Mouse (Mus musculus) liver, embryonic 15.5 days (tissue): Measurements from ENCODE around the gene Rarres2. TPM values are rescaled to one million over a fixed set of nuclear protein-coding genes. Genes with fewer than 3 reads are reported as not detected.

Source experiments
- ATAC-seq: fragments of 200-750 bp; cut with Nextera tagmentation; 2 replicates; pipeline ENCODE4 v1.8.0; 2017; ENCODE audit warnings: moderate number of reproducible peaks, mild to moderate bottlenecking, moderate library complexity; ENCODE audit not compliant: insufficient read depth
- H3K27ac ChIP-seq: fragments of 300-500 bp; sonication (generic); replicated peaks from 2 replicates; pipeline ENCODE4 v1.5.1; 2015; ENCODE audit warnings: mild to moderate bottlenecking, inconsistent platforms
- H3K27me3 ChIP-seq: fragments of 300-500 bp; sonication (generic); 2 replicates; pipeline ENCODE4 v1.6.1; 2015; ENCODE audit warnings: mild to moderate bottlenecking, inconsistent platforms
- H3K36me3 ChIP-seq: fragments of 300-500 bp; sonication (generic); replicated peaks from 2 replicates; pipeline ENCODE4 v1.6.1; 2015; ENCODE audit warnings: moderate library complexity, mild to moderate bottlenecking, inconsistent platforms
- H3K4me1 ChIP-seq: fragments of 300-500 bp; sonication (generic); replicated peaks from 2 replicates; pipeline ENCODE4 v1.6.1; 2015; ENCODE audit warnings: inconsistent platforms
- H3K4me2 ChIP-seq: fragments of 300-500 bp; sonication (generic); 2 replicates; pipeline ENCODE4 v1.6.1; 2015; ENCODE audit warnings: moderate library complexity, mild to moderate bottlenecking, inconsistent platforms
- H3K4me3 ChIP-seq: fragments of 300-500 bp; sonication (generic); replicated peaks from 2 replicates; pipeline ENCODE4 v1.5.1; 2015; ENCODE audit warnings: mild to moderate bottlenecking, inconsistent platforms
- H3K9ac ChIP-seq: fragments of 300-500 bp; sonication (generic); 2 replicates; pipeline ENCODE4 v1.6.1; 2015; ENCODE audit warnings: moderate library complexity, mild to moderate bottlenecking, inconsistent platforms
- H3K9me3 ChIP-seq: fragments of 300-500 bp; sonication (generic); replicated peaks from 2 replicates; pipeline ENCODE4 v1.6.1; 2016; ENCODE audit warnings: inconsistent platforms
- WGBS: fragments of 180-500 bp; shearing (Covaris S2); methylation state at CpG from one replicate; pipeline ENCODE4 v1.1.7; 2015; ENCODE audit warnings: mixed read lengths; ENCODE audit not compliant: insufficient replicate concordance; 5-methylcytosine and 5-hydroxymethylcytosine counted together
- polyA plus RNA-seq: library from polyadenylated mRNA; unstranded; fragments of >200 nt; fragmentation: Nextera tagmentation; extraction: Ambion mirVana; gene quantifications from 2 replicates; pipeline ENCODE4 v1.2.1, GENCODE M21; 2015

Gene Rarres2
- 34.4 and 43.9 TPM in 2 replicates for polyA plus RNA-seq

DNA sequence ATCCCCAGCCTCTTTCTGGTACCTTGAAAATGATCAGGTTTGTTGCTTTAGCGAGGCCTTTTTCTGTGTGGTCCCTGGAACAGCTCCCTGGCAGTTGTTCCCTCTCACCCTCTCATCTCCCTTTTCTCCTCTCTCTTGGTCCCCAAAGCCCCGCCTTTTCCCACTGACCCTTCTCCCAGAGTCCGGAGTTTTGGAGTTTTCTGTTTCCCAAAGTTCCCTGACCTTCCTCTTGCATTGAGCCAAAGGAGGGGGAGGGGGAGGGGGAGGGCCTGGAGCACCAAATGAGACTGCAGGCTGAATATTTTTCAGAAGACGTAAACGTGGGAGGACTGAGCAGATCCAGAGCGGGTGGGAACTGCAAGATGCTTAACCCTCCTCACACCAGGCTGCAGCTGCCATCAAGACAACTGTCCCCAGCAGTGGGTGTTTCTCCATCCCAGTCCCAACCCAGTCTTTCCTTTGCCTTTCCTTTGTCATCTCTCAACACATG is at the start of gene Rarres2:
Gene Rarres2 (minus strand): TSS at position 218 of the 490 bp plus-strand sequence.
- Histone ChIP-seq H3K27me3 (no peaks in the 10 kb centered on the region), H3K9me3 (no peaks in the 10 kb centered on the region), H3K9ac (no peak within 1 kb of the TSS), H3K4me1 (peaks cover 11% of the 10 kb centered on the region), H3K27ac (0 out of 2 replicates have a peak within 1 kb of the TSS, but pooled peaks have one; percentile 19), H3K4me2 (peak within 1 kb of the TSS; percentile 29; the same call in 1 of the 2 replicates), H3K4me3 (no peak within 1 kb of the TSS), H3K36me3 (no peaks in the 10 kb centered on the region)
- 32% methylated on average over 6 of the region's 6 CpGs for WGBS
- ATAC-seq: 0 out of 2 replicates have a peak, but pooled peaks have one; percentile 12

DNA sequence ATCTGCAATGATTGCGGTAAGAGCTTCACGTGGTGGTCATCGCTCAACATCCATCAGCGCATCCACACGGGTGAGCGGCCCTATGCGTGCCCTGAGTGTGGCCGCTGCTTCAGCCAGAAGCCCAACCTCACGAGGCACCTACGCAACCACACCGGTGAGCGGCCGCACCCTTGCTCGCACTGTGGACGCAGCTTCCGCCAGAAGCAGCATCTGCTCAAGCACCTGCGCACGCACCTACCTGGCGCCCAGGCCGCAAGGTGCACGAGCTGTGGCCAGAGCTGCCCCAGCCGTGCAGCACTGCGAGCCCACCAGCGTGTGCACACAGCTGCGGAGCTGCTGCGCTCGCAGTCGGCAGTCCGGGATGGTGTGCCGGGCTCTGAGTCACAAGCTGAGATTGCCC is 47.4 kb upstream of the Rarres2 start:
- ATAC-seq: no peak
- no peaks in the 10 kb centered on the region for H3K9me3 ChIP-seq
- H3K4me2 ChIP-seq: no peak overlapping the region
- no peak overlapping the region for H3K4me3 ChIP-seq
- H3K27me3 ChIP-seq: 0 out of 2 replicates have a peak, but pooled peaks cover under 1% of the 10 kb centered on the region
- no peak overlapping the region for H3K9ac ChIP-seq
- peaks cover 16% of the 10 kb centered on the region for H3K36me3 ChIP-seq
- WGBS: 89% methylated on average over 30 of the region's 30 CpGs
- H3K4me1 ChIP-seq: no peaks in the 10 kb centered on the region
- no peak overlapping the region for H3K27ac ChIP-seq

DNA sequence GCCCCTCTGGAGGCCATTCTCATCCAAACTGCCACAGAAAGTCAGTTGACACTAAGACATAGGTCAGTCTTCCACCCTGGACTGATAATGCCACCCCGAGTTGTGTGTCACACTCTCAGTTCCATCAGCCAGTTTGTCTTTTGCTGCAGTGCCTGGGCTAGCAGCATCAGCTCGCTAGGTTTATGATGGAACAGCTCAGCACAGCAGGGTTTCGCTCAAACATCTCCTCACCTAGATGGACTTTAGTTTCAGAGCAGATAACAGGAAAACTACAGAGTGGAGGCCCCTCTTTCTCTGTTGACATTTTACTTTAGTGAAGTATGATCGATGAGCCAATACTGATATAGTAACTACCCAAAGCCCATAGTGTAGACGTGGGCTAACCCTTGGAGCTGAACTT is 42.2 kb upstream of the Rarres2 start:
- no peaks in the 10 kb centered on the region for H3K27me3 ChIP-seq
- H3K27ac ChIP-seq: no peak overlapping the region
- peak; percentile 22; the same call in 1 of the 2 replicates for ATAC-seq
- H3K9ac ChIP-seq: no peak overlapping the region
- 66% methylated on average over 5 of the region's 5 CpGs for WGBS
- peaks cover 6% of the 10 kb centered on the region for H3K36me3 ChIP-seq
- no peaks in the 10 kb centered on the region for H3K4me1 ChIP-seq
- H3K4me3 ChIP-seq: no peak overlapping the region
- no peaks in the 10 kb centered on the region for H3K9me3 ChIP-seq
- H3K4me2 ChIP-seq: no peak overlapping the region

DNA sequence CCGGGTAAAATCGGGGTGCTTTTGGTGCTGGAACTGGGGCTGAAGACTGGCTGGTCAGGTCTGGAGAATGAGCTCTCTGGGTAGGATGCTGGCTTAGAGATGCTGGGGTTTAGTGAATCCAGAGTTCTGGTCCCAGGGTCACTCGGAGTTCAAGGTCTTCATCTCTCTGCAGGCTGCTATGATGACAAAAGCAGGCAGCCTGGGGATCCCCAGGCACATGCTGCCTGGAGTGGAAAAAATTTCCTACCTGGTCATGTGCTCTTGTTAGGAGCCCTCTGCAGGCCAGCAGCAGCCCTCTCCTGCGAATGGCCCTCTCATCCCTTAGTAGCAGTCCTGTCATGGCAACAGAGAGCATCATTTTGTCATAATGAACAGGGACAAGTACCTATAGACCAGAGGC is 40.9 kb upstream of the Rarres2 start:
- no peaks in the 10 kb centered on the region for H3K9me3 ChIP-seq
- H3K4me3 ChIP-seq: no peak overlapping the region
- no peaks in the 10 kb centered on the region for H3K27me3 ChIP-seq
- no peak overlapping the region for H3K9ac ChIP-seq
- 65% methylated on average over 4 of the region's 4 CpGs for WGBS
- no peak for ATAC-seq
- no peak overlapping the region for H3K27ac ChIP-seq
- no peak overlapping the region for H3K4me2 ChIP-seq
- peaks cover 3% of the 10 kb centered on the region; the same call in 1 of the 2 replicates for H3K4me1 ChIP-seq
- H3K36me3 ChIP-seq: no peaks in the 10 kb centered on the region

DNA sequence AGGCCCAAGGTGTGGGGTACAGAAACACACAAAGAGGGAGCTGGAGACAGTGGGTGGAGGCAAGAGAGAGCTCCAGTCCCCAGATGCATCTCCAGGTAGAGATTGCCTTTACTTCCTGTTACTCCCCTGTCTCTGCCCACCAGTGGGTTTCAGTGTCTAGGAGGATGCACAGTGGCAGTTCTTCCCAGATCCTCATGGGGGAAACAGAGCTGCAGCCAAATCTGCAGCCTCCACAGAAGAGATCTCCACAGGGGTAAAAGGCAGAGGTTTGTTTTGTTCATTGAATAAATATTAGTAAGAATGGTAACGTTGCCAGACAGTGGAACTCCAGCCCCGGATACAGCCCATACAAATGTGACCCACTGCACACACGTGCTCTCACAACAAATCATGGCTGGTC is 38.1 kb upstream of the Rarres2 start:
- H3K9ac ChIP-seq: no peak overlapping the region
- no peak overlapping the region for H3K27ac ChIP-seq
- H3K4me1 ChIP-seq: peaks cover 3% of the 10 kb centered on the region; the same call in 1 of the 2 replicates
- H3K27me3 ChIP-seq: no peaks in the 10 kb centered on the region
- no peak overlapping the region for H3K4me2 ChIP-seq
- H3K36me3 ChIP-seq: no peaks in the 10 kb centered on the region
- no peak overlapping the region for H3K4me3 ChIP-seq
- ATAC-seq: no peak
- H3K9me3 ChIP-seq: no peaks in the 10 kb centered on the region
- 57% methylated on average over 3 of the region's 3 CpGs for WGBS

DNA sequence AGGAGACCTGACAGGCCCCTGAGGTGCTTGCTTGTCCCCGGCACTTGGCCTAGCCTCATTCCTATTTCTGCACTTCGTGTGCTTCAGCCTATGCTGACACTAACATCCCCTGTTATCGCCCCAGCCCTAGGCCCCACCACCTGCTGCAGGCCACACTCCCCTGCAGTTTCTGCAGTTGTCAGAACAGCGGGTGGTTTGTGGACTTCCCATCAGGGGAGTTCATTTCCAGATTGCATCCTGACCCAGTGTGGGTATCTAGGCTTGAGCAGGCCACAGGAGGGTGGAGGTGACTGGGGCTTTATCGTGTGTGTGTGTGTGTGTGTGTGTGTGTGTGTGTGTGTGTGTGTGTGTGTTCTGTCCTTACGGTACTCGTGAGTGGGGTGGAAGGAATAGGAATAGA is 36.9 kb upstream of the Rarres2 start:
- no peak overlapping the region for H3K9ac ChIP-seq
- no peak overlapping the region for H3K4me2 ChIP-seq
- no peaks in the 10 kb centered on the region for H3K9me3 ChIP-seq
- peak; percentile 22 for ATAC-seq
- H3K4me1 ChIP-seq: peaks cover 3% of the 10 kb centered on the region; the same call in 1 of the 2 replicates
- no peak overlapping the region for H3K4me3 ChIP-seq
- H3K36me3 ChIP-seq: no peaks in the 10 kb centered on the region
- 31% methylated on average over 6 of the region's 7 CpGs for WGBS
- H3K27ac ChIP-seq: no peak overlapping the region
- H3K27me3 ChIP-seq: no peaks in the 10 kb centered on the region

DNA sequence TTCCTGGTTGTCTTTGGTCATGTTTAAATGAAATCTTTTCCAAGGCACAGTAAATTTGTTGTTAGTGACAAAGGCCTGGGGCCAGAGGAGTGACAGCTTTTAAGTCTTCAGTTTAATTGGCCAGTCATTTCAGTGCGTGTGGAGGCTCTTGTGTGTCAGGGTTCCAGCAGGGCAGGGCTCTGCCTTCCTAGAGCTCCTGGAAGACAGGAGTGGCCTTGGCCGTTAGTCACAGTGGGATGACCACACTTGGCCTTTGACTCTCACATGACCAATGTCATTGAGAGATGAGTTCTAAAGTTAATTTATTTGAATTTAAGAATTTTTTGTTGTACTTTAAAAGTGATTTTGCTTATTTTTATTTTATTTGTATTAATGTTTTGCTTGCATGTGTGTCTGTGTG is 35.5 kb upstream of the Rarres2 start:
- ATAC-seq: no peak
- H3K9me3 ChIP-seq: no peaks in the 10 kb centered on the region
- 60% methylated on average over 2 of the region's 2 CpGs for WGBS

DNA sequence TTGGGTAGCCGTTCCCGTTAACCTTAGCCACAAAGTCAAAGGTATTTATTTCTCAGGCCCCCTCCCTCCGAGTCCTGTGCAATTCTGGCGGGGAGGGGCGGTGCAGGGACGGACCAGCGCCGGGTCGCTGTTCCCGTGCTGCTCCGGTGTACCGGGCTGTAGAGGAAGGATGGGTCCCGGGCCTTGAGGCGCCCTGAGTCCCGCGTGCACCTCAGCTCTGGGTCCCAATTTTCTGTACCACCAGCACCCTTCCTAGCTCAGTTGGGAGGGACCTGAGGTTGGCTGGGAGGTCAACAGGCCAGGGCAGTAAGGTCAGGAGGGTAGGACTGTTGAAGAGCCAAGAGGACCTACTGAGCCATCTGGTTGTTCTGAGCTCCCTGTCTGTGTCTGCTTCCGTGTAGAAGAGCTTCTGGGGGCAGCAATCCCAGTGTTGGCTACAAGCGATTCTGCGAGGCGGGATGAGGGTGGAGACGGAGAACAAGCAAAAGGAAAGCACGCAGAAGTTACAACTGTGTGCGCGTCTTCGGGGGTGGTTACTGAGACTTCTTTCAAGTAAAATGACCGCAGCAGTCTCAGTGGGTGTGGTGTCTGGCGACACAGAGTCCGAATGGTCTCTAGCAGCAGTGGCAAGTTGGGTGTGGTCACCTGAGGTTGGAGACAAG is 29.6 kb upstream of the Rarres2 start:
- 1% methylated on average over 28 of the region's 28 CpGs for WGBS
- Histone ChIP-seq H3K36me3 (peaks cover 9% of the 10 kb centered on the region), H3K27ac (peak overlapping the region; percentile 80), H3K9ac (peak overlapping the region; percentile 65), H3K9me3 (no peaks in the 10 kb centered on the region), H3K4me1 (peaks cover 33% of the 10 kb centered on the region), H3K27me3 (no peaks in the 10 kb centered on the region), H3K4me2 (peak overlapping the region; percentile 90), H3K4me3 (peak overlapping the region; percentile 70)
- peak; percentile 66 for ATAC-seq

More for the DNA sequence above, 35.5 kb upstream of the Rarres2 start:
- Histone ChIP-seq H3K27ac (no peak overlapping the region), H3K36me3 (no peaks in the 10 kb centered on the region), H3K9ac (no peak overlapping the region), H3K27me3 (no peaks in the 10 kb centered on the region), H3K4me1 (peaks cover 3% of the 10 kb centered on the region; the same call in 1 of the 2 replicates), H3K4me2 (no peak overlapping the region), H3K4me3 (no peak overlapping the region)

DNA sequence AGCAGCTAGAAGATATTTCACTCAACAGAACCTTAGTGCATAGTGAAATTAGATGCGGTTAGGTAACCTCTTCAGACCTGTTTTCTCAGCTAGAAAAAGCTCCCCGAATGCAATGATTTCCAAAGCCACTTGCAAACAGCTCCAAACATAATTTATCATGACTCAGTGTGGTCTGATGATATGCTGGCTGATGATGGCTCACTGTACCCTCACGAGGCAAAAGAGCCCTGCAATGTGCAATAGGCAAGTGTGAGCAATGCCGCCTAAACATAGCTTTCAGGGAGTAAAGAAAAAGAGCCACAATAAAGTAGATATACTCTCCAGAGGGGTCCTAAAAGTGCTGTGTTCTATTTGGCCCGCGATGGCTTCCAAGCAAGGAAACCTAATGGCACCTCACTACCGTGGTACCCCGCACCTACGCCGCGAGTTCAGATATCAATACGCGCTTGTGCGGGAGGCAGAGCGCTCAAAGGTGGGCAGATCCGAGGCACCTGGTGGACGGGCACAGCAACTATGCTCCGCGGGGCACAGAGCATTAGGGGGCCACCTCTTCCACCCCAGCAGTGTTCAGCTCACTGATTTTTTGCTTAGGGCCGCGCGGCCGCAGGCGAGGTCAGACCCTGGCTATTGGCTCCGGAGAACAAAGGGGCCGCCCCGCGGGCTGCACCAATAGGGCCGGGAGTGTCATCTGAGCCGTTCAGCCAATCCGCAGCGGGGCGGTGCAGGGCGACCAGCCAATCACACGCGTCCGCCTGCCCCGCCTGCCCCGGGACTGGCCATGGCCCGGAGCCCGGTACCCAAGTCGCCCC is 28.9 kb upstream of the Rarres2 start, which contains the start of gene Zfp775:
Gene Zfp775 (plus strand): TSS at position 793 of the 809 bp plus-strand sequence.
- ATAC-seq: peak; percentile 98
- H3K4me3 ChIP-seq: peak within 1 kb of the TSS; percentile 70
- peaks cover 33% of the 10 kb centered on the region for H3K4me1 ChIP-seq
- peak within 1 kb of the TSS; percentile 90 for H3K4me2 ChIP-seq
- no peaks in the 10 kb centered on the region for H3K27me3 ChIP-seq
- H3K27ac ChIP-seq: peak within 1 kb of the TSS; percentile 80
- peaks cover 16% of the 10 kb centered on the region for H3K36me3 ChIP-seq
- 5% methylated on average over 42 of the region's 42 CpGs for WGBS
- no peaks in the 10 kb centered on the region for H3K9me3 ChIP-seq
- peak within 1 kb of the TSS; percentile 65 for H3K9ac ChIP-seq

DNA sequence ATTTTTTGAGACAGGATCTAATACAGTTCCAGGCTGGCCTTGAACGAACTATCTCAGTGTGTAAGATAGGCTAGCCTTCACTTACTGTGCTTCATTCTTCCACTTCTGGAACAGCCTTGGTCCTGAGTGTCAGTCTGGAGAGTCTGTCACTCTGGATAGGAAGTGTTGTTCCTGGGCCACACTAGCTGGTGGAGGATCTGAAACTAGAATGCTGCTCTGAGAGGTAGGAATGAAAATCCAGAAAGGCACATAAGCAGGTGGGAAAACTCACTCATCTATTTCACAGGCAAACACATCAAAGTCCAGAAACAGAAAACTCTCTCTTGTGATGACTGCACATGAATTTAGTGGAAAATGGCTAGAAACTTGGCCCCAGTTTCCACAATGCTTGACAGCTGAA is 28.0 kb upstream of the Rarres2 start:
- Histone ChIP-seq H3K4me1 (peaks cover 33% of the 10 kb centered on the region), H3K4me2 (0 out of 2 replicates have a peak overlapping the region, but pooled peaks have one; percentile 90), H3K9ac (no peak overlapping the region), H3K36me3 (peaks cover 22% of the 10 kb centered on the region), H3K27me3 (no peaks in the 10 kb centered on the region), H3K9me3 (no peaks in the 10 kb centered on the region), H3K27ac (no peak overlapping the region), H3K4me3 (no peak overlapping the region)
- no peak for ATAC-seq
- WGBS: 64% methylated on average over 1 of the region's 1 CpGs

DNA sequence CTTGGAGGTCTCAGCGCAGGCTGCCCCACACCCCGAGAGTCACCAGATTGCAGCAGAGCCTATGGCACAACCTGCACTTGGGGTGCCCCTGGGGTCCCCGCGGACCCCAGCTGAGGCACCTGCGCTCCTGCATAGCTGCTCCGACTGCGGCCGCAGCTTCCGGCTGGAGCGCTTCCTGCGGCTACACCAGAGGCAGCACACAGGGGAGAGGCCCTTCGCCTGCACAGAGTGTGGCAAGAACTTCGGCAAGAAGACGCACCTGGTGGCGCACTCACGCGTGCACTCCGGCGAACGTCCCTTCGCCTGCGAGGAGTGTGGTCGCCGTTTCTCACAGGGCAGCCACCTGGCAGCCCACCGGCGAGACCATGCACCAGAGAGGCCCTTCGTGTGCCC is 24.6 kb upstream of the Rarres2 start:
- no peak overlapping the region for H3K4me2 ChIP-seq
- H3K9ac ChIP-seq: no peak overlapping the region
- 89% methylated on average over 27 of the region's 27 CpGs for WGBS
- no peaks in the 10 kb centered on the region for H3K9me3 ChIP-seq
- H3K4me1 ChIP-seq: peaks cover 46% of the 10 kb centered on the region
- no peak for ATAC-seq
- peaks cover 22% of the 10 kb centered on the region for H3K36me3 ChIP-seq
- H3K27ac ChIP-seq: no peak overlapping the region
- no peak overlapping the region for H3K4me3 ChIP-seq
- H3K27me3 ChIP-seq: no peaks in the 10 kb centered on the region
